Mouse (Mus musculus) G1E (cell line): Measurements from ENCODE around the gene Otoa.

Source experiments
- CTCF ChIP-seq: IDR thresholded peaks from 2 replicates; pipeline ENCODE4 v1.5.1; 2012; ENCODE audit warnings: low read depth, low read length, inconsistent platforms, mixed read lengths
- GATA1 ChIP-seq: IDR thresholded peaks from 2 replicates; pipeline ENCODE4 v1.6.1; 2012; ENCODE audit warnings: borderline replicate concordance, low read length, inconsistent platforms, mixed read lengths
- TAL1 ChIP-seq: conservative IDR thresholded peaks from 2 replicates; pipeline ENCODE4 v1.6.1; 2012; ENCODE audit warnings: low read depth, low read length, inconsistent platforms, mixed read lengths

- TF ChIP-seq TAL1 (no peak), CTCF (no peak), GATA1 (no peak)
These were observed 4.0 kb downstream of the Otoa start for GRCm38 (mm10) chr7:121085500-121085899.
